Mouse (Mus musculus) left cerebral cortex, adult 11 months (tissue): ENCODE data around the gene Olfr453.

Source experiments
- DNase-seq: peaks from one replicate; pipeline ENCODE4 v3.0.0; 2022; ENCODE audit warnings: low spot score

Gene Olfr453

DNA sequence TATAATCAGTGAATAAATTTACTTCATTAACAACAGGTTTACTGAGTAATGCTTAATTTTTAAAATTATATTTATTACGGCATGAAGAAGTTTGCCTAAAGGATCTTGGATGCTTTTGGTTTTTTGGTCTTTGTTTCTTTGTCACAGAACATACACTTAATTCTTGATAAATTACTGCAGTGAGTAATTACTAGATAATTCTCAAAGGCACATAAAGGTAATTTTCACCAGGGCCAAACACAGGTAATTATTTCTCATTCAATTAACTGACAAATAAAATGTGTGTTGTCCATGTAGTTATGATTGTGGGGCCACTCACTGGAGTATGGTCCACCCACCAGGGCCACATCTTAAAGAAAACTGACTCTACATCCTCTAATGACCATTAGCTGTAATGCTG lies at the start of gene Olfr453:
Gene Olfr453, plus strand, starts transcription at position 301 of the 400 bp plus-strand sequence.
- no peak for DNase-seq

DNA sequence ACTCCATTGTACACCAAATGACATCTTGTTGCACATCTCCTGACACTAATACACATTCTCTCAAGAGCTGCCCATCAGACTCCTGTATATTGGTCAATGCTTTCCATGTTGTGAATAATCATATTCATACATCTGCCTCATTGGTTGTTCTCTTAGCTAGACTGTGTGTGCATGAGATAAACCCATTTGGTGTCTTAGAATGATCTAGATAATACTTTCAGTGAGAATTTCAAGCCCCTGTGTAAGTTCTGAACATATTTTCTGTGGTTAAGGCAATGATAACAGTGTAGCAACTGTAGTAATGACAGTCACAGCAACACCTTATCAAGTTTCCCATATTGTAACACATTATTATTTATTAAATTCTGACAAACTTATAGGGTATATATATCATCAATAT lies 49.4 kb upstream of the Olfr453 start:
- no peak for DNase-seq

DNA sequence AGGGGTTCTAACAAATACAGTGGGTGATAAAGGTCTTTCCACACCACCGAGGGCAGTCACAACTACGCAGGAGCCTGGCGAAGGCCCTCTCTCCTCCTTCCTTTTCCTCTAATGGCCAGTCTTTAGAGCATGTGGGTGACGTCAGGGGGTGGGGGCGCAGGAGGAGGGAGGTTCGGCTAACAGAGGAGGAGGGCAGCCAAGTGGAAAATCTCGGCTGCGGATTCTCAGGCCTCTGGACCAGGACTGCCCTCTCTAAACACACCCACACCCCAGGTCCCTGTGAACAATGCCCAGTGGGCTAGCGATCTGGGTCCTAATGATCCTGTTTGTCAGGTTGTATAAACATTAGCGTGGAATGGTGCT lies 47.0 kb upstream of the Olfr453 start:
- DNase-seq = peak; percentile 55

DNA sequence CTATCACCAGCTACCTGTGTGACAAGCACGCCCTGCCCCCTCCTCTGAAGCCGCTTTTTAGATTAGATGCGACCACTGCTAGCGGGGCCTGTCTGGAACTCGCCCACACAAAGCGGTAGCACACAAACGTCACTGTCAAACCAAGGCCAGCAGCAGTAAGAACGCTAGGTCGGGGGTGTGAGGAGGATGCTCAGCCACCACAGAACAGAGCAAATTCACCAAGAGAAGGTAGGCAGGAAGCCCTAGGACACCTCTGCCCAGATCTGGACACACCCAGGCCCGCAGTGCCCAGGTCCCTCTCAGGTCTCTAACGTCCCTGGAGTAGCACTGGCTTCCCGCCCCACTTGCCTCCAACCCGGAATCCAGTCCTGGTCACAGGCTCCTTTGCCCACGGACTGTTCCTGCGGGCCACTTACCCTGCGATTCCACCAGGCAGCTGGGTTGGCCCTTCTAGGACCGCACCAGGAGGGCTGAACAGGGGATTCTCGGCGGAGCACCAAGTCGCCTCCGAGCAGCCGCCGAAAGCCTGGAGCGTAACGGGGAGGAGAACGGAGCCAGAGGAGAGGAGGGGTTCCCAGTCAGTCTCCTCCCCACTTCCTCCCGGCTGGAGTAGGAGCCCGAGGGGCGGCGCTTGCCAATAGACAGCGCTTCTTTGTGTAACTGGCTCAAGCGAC lies 46.5 kb upstream of the Olfr453 start:
- peak; percentile 77 for DNase-seq

DNA sequence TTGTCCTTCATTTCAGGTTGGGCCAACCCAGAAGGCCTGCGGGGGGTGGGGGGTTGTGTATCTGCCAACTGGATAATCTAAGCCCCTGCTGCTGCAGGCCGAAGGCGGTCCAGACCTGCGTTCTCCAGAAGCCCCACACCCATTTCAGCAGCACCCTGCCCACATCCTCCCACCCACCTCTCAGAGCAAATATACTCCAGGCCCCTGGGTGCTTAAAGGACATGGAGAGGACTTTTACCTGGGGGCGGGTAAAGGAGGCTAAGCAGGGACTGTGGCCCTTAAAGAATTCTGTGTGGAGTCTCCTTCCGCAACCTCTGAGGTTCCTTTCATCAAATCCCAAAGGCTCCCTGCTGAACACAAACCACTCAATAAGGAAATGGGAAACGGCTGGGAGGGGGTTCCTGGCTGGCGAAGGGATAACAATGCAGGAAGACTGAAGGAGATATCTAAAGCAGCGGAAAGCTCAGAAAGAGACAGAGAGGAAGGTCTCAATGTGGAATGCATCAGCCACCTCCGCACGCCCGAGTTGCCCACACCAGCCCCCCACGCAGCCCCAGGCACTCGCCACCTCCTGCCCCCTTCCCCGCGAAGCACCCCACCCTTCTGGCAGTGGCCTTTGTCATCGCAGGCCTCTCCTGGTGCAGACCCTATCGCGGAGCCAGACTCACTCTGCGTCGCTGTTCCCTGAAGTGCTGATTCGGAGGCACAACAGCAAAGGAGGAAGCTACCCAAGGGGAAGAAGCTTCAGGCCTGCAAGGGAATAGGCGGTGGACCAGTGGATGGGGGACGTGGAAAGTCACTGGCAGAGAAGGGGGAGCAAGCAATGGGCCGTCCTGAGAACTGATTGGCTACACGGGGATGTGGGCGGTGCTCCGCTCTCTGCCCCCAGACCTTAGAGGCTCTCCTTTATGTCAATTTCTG lies 29.6 kb upstream of the Olfr453 start, which contains the start of gene Tcaf1:
Gene Tcaf1, minus strand, starts transcription at position 798 of the 921 bp plus-strand sequence.
- DNase-seq = peak; percentile 90

DNA sequence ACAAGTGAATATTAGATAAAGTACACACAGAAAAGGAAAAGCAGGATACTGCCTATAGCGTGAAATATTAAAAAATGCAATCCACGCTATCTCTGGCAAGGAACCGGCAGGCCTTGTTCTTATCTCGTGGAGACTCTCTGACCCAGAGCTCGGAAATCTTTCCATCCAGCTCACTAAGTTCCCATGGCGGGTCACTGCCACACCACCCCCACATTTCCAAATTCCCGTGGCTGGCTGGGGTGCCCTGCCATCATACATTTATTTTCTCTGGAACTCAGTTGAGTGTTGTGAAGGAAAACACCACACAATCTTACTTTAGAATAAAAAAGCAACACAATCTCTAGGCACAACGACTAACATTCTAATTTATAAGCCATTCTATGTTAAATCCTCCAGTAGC lies 24.5 kb upstream of the Olfr453 start:
- DNase-seq = no peak

DNA sequence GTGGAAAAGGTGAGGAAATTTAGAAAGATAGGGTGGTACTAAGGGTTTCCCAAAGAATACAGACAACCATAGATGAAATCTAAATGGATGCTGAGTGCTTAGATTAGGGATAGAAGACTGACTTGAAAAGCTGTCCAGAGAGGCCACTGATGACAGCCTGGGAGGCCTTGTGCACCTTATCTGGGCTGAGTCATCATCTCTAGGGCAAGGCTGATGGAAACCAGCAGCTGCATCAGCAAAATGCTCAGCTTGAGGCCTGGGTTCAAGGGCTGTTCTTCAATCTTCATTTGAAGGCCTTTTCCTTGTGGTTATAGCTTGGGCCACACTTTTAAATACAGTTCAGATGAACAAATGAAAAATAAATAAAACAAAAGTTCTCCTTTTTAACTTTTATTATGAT lies 21.2 kb upstream of the Olfr453 start:
- DNase-seq = no peak

DNA sequence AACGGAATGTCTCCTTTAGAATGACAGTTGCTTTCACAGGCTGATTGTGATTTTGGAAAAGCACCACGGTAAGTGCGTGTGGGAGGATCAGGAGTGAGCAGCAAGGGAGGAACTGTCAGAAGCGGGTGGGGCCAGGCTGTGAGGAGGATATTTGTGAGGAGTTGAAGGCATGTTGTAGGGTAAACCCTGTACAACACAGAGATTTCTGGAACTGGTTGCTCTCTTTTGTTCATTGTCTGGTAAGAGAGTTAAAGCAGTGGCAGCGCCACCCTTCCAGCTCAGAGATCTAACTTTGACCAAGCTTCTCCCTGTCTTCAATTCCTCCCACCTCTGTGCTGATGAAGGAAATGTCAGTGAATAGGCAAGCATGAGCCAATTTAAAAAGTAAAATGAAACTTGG lies 3.1 kb downstream of the Olfr453 start:
- DNase-seq = no peak

DNA sequence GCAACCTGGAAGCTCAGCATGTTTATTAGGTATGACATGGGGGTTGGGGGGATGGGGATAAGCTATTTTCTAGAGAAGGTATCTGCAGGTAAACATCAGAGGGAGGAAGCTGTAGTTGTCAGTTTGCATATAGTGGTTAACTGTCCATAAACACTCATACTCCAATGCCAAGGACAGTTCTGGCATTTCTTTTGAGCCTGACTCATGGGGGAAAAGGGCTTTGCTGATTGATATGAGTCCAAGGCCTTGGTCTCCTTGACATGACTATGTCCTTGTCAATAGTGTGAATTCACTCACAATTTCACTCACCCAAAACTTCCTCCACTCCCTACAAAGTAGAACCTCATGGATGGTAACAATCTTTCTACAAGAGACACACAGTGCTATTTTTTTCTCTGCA lies 8.7 kb downstream of the Olfr453 start:
- DNase-seq = no peak

DNA sequence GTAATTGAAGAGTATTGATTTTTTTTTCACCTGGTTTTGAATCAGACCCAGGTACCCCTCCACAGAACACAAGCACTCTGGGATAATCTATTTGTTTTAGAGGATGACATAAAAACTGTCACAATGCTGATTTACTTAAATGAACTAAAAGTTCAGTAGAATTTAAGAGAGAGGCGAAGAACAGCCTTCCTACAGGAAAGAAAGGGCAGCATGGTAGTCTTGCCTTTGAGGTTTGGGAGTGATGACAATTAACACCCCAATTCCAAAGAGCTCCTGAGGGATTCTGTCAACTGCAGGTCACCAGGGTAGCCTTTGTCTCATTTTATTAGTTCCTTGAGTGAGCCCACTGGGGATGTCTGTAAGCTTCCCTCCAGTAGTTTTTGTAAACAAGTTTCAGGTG lies 16.9 kb downstream of the Olfr453 start, which contains the start of gene Olfr38:
Gene Olfr38, plus strand, starts transcription at position 301 of the 400 bp plus-strand sequence.
- no peak for DNase-seq

DNA sequence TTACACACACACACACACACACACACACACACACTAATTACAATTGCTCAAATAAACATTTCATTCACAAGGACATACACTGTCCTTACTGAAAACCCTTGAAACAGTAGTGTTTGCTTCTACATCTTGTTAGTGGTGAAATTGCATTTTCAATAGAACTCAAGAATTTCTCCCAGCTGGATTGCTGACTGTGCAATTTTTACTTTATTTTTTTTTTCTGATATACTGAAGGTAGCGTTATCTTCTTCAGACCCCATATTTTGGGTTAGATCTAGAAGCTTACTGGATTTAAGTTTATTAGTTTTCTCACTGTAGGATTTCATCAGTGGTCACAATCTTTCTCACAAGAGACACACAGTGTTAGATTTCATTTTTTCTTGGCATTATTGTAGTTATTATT lies 37.9 kb downstream of the Olfr453 start:
- DNase-seq = no peak

DNA sequence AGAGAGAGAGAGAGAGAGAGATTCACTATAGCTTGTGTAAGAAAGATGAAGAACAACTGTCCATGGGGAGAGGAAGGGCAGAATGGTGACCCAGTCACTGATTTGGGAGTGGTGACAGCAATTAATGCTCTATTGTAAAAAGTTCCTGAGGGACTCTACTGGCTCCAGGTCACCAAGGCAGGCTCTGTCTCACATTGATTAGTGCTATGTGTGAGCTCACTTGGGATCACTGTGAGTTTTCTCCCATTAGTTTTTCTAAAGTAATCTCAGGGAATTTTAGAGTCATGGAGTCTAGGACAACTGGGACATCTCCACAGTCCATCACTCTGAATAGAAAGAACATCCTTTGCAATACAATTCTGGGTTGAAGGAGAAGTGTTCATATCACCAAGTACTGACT lies 45.6 kb downstream of the Olfr453 start, which contains the start of gene Olfr452:
Gene Olfr452, plus strand, starts transcription at position 301 of the 400 bp plus-strand sequence.
- no peak for DNase-seq

DNA sequence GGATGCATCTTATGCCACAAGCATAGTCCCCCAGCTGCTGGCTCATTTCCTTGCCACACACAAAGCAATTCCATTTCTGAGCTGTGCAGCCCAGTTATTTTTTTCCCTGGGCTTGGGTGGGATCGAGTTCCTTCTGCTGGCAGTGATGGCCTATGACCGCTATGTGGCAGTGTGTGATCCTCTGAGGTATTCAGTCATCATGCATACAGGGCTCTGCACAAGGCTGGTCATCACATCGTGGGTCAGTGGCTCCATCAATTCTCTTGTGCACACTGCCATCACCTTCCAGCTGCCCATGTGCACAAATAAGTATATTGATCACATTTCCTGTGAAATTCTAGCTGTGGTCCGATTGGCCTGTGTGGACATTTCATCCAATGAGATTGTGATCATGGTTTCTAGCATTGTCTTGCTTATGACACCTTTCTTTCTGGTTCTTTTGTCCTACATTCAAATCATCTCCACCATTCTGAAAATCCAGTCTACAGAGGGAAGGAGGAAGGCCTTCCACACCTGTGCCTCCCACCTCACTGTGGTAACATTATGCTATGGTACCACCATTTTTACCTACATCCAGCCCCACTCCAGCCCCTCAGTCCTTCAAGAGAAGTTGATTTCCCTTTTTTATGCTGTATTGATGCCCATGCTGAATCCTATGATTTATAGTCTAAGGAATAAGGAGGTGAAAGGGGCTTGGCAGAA lies 51.2 kb downstream of the Olfr453 start:
- DNase-seq = no peak

DNA sequence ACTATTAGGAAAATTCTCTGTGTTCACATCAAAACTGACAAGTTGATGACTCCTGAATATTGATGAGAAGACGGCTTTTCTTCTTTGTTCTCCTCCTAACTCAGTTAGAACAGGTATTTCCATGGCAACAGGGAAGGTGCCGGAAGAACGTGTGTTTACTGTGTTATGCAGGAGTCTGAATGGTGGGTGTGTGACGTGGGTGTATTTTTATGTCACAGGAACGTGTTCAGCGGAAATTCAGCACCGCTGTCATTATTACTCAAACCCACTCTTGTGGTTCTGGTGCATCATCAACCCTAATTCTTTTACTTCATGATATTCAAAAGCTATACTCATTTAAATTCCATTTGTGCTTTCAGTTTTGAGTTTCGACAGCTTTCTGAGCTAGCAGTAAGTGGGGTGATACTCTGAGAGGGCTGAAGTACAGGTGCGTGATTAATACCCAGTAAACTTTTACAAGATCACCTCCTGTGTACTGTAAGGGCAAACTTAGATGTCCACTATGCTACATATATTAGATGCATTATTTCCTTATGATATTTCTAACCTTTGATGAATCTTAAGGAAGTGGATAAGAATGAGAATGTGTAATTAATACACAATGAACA lies 51.9 kb downstream of the Olfr453 start:
- peak; percentile 22 for DNase-seq

DNA sequence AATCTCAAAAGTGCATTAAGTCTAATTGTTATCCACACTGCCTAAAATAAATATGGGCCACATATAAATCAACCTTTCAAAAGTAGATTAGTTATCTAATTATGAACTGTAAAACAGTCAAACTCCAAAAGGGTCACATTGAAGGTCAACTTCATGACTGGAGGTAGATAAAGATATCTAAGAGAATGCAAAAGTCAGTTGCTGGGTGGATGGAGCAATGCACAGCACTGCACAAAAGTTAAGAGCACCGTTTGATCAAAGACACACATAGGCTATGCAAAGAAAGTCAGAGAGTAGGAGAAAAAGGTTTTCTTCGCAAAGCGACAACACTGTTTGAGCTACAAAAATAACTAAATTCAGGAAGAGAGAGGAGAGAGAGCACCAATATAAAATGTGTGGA lies 55.8 kb downstream of the Olfr453 start:
- no peak for DNase-seq
